Mouse (Mus musculus): ENCODE data around the gene Slc44a5. TPM values are rescaled to one million over a fixed set of nuclear protein-coding genes. Genes with fewer than 3 reads are reported as not detected.
"Not testable (repeated sequence)": the region's sequence is repeated elsewhere in the genome, so short reads cannot be mapped to it uniquely, and the experiment has no call there.

The Slc44a5 gene
- total RNA-seq, 1 experiment = 0.09 TPM

- Histone ChIP-seq H3K4me3 (ENCODE audit: insufficient read depth in 1 of 2, low read depth in 1 of 2, low read length in 2 of 2, poor library complexity in 1 of 2, severe bottlenecking in 1 of 2) (no peak overlapping the region), H3K9me3 (ENCODE audit: control insufficient read depth, insufficient read depth, low read depth, low read length) (no peaks in the 10 kb centered on the region), H3K27ac (ENCODE audit: insufficient read depth, low read depth, low read length, poor library complexity, severe bottlenecking) (no peak overlapping the region), H3K4me1 (ENCODE audit: control insufficient read depth in 2 of 2, insufficient read depth in 2 of 2, low read length in 2 of 2, poor library complexity in 1 of 2) (no peaks in the 10 kb centered on the region), H3K9ac (ENCODE audit: insufficient read depth, low read depth, low read length, poor library complexity, severe bottlenecking) (no peak overlapping the region), H3K36me3 (ENCODE audit: control insufficient read depth, insufficient read depth, low read length, poor library complexity, severe bottlenecking) (no peaks in the 10 kb centered on the region)
- TF ChIP-seq HCFC1 (IDR thresholded peaks at IDR 0.05; ENCODE audit: borderline replicate concordance, insufficient read depth, low read length) = no peak
- TF ChIP-seq ZNF384 (IDR thresholded peaks at IDR 0.05; ENCODE audit: low read depth, low read length) = no peak
- TF ChIP-seq MAFK (IDR thresholded peaks at IDR 0.05; ENCODE audit: insufficient read depth, low read depth, low read length) = no peak
- no peak for TF ChIP-seq CHD2 (IDR thresholded peaks at IDR 0.05; ENCODE audit: low read depth, low read length)
- TF ChIP-seq ZC3H11A (IDR thresholded peaks at IDR 0.05; ENCODE audit: borderline replicate concordance, low read depth, low read length) = no peak
- in situ Hi-C loops (cut with MboI; ENCODE audit: low sequenced_read_pairs in 2 of 2, unreplicated experiment in 2 of 2) = no loop called here
- DNase-seq (ENCODE audit: low read depth, low spot score) = no peak
Measured at GRCm38 (mm10) chr3:154046876-154047275, 73.6 kb downstream of the Slc44a5 start.

- Histone ChIP-seq H3K9ac (ENCODE audit: insufficient read depth, low read depth, low read length, poor library complexity, severe bottlenecking) (no peak overlapping the region), H3K4me3 (ENCODE audit: insufficient read depth in 1 of 2, low read depth in 1 of 2, low read length in 2 of 2, poor library complexity in 1 of 2, severe bottlenecking in 1 of 2) (no peak overlapping the region), H3K27ac (ENCODE audit: insufficient read depth, low read depth, low read length, poor library complexity, severe bottlenecking) (no peak overlapping the region), H3K36me3 (ENCODE audit: control insufficient read depth, insufficient read depth, low read length, poor library complexity, severe bottlenecking) (no peaks in the 10 kb centered on the region), H3K4me1 (ENCODE audit: control insufficient read depth in 2 of 2, insufficient read depth in 2 of 2, low read length in 2 of 2, poor library complexity in 1 of 2) (no peaks in the 10 kb centered on the region), H3K9me3 (ENCODE audit: control insufficient read depth, insufficient read depth, low read depth, low read length) (no peaks in the 10 kb centered on the region)
- in situ Hi-C loops (cut with MboI; ENCODE audit: low sequenced_read_pairs in 2 of 2, unreplicated experiment in 2 of 2) = no loop called here
- DNase-seq (ENCODE audit: low read depth, low spot score) = no peak
- TF ChIP-seq ZC3H11A (IDR thresholded peaks at IDR 0.05; ENCODE audit: borderline replicate concordance, low read depth, low read length) = no peak
- TF ChIP-seq CHD2 (IDR thresholded peaks at IDR 0.05; ENCODE audit: low read depth, low read length) = no peak
- TF ChIP-seq ZNF384 (IDR thresholded peaks at IDR 0.05; ENCODE audit: low read depth, low read length) = no peak
- TF ChIP-seq MAFK (IDR thresholded peaks at IDR 0.05; ENCODE audit: insufficient read depth, low read depth, low read length) = no peak
- TF ChIP-seq HCFC1 (IDR thresholded peaks at IDR 0.05; ENCODE audit: borderline replicate concordance, insufficient read depth, low read length) = no peak
Measured at GRCm38 (mm10) chr3:154053331-154053730, 80.1 kb downstream of the Slc44a5 start.

GRCm38 (mm10) chr3:154057464-154057863 is 84.2 kb downstream of the Slc44a5 start:
- no peak for DNase-seq (ENCODE audit: low read depth, low spot score)
- Histone ChIP-seq H3K4me1 (ENCODE audit: control insufficient read depth in 2 of 2, insufficient read depth in 2 of 2, low read length in 2 of 2, poor library complexity in 1 of 2) (no peaks in the 10 kb centered on the region), H3K27ac (ENCODE audit: insufficient read depth, low read depth, low read length, poor library complexity, severe bottlenecking) (no peak overlapping the region), H3K4me3 (ENCODE audit: insufficient read depth in 1 of 2, low read depth in 1 of 2, low read length in 2 of 2, poor library complexity in 1 of 2, severe bottlenecking in 1 of 2) (no peak overlapping the region), H3K9ac (ENCODE audit: insufficient read depth, low read depth, low read length, poor library complexity, severe bottlenecking) (no peak overlapping the region), H3K9me3 (ENCODE audit: control insufficient read depth, insufficient read depth, low read depth, low read length) (no peaks in the 10 kb centered on the region), H3K36me3 (ENCODE audit: control insufficient read depth, insufficient read depth, low read length, poor library complexity, severe bottlenecking) (no peaks in the 10 kb centered on the region)
- in situ Hi-C loops (cut with MboI; ENCODE audit: low sequenced_read_pairs in 2 of 2, unreplicated experiment in 2 of 2) = no loop called here
- TF ChIP-seq CHD2 (IDR thresholded peaks at IDR 0.05; ENCODE audit: low read depth, low read length) (no peak), HCFC1 (IDR thresholded peaks at IDR 0.05; ENCODE audit: borderline replicate concordance, insufficient read depth, low read length) (no peak), ZNF384 (IDR thresholded peaks at IDR 0.05; ENCODE audit: low read depth, low read length) (no peak), MAFK (IDR thresholded peaks at IDR 0.05; ENCODE audit: insufficient read depth, low read depth, low read length) (no peak), ZC3H11A (IDR thresholded peaks at IDR 0.05; ENCODE audit: borderline replicate concordance, low read depth, low read length) (no peak)

- Histone ChIP-seq H3K4me3 (ENCODE audit: insufficient read depth in 1 of 2, low read depth in 1 of 2, low read length in 2 of 2, poor library complexity in 1 of 2, severe bottlenecking in 1 of 2) (no peak overlapping the region), H3K9me3 (ENCODE audit: control insufficient read depth, insufficient read depth, low read depth, low read length) (no peaks in the 10 kb centered on the region), H3K4me1 (ENCODE audit: control insufficient read depth in 2 of 2, insufficient read depth in 2 of 2, low read length in 2 of 2, poor library complexity in 1 of 2) (no peaks in the 10 kb centered on the region), H3K9ac (ENCODE audit: insufficient read depth, low read depth, low read length, poor library complexity, severe bottlenecking) (no peak overlapping the region), H3K36me3 (ENCODE audit: control insufficient read depth, insufficient read depth, low read length, poor library complexity, severe bottlenecking) (no peaks in the 10 kb centered on the region), H3K27ac (ENCODE audit: insufficient read depth, low read depth, low read length, poor library complexity, severe bottlenecking) (no peak overlapping the region; the same call in 1 of the 2 replicates)
- in situ Hi-C loops (cut with MboI; ENCODE audit: low sequenced_read_pairs in 2 of 2, unreplicated experiment in 2 of 2) = no loop called here
- no peak for TF ChIP-seq ZC3H11A (IDR thresholded peaks at IDR 0.05; ENCODE audit: borderline replicate concordance, low read depth, low read length)
- TF ChIP-seq MAFK (IDR thresholded peaks at IDR 0.05; ENCODE audit: insufficient read depth, low read depth, low read length) = no peak
- no peak for TF ChIP-seq HCFC1 (IDR thresholded peaks at IDR 0.05; ENCODE audit: borderline replicate concordance, insufficient read depth, low read length)
- TF ChIP-seq ZNF384 (IDR thresholded peaks at IDR 0.05; ENCODE audit: low read depth, low read length) = no peak
- no peak for TF ChIP-seq CHD2 (IDR thresholded peaks at IDR 0.05; ENCODE audit: low read depth, low read length)
- no peak for DNase-seq (ENCODE audit: low read depth, low spot score)
Measured at GRCm38 (mm10) chr3:154058200-154058599, 85.0 kb downstream of the Slc44a5 start.

- H3K4me3 ChIP-seq (ENCODE audit: insufficient read depth in 1 of 2, low read depth in 1 of 2, low read length in 2 of 2, poor library complexity in 1 of 2, severe bottlenecking in 1 of 2); H3K36me3 ChIP-seq (ENCODE audit: control insufficient read depth, insufficient read depth, low read length, poor library complexity, severe bottlenecking); DNase-seq (ENCODE audit: low read depth, low spot score); in situ Hi-C loops (cut with MboI; ENCODE audit: low sequenced_read_pairs in 2 of 2, unreplicated experiment in 2 of 2); H3K27ac ChIP-seq (ENCODE audit: insufficient read depth, low read depth, low read length, poor library complexity, severe bottlenecking); H3K4me1 ChIP-seq (ENCODE audit: control insufficient read depth in 2 of 2, insufficient read depth in 2 of 2, low read length in 2 of 2, poor library complexity in 1 of 2); H3K9ac ChIP-seq (ENCODE audit: insufficient read depth, low read depth, low read length, poor library complexity, severe bottlenecking); H3K9me3 ChIP-seq (ENCODE audit: control insufficient read depth, insufficient read depth, low read depth, low read length): not testable (repeated sequence)
Measured at GRCm38 (mm10) chr3:154071989-154072388, 98.8 kb downstream of the Slc44a5 start.
